Mouse (Mus musculus): ENCODE results near the gene Igf2bp2. TPM values are rescaled to one million over a fixed set of nuclear protein-coding genes. Genes with fewer than 3 reads are reported as not detected.

The Igf2bp2 gene
- polyA plus RNA-seq, 1 experiment, result 3.5 TPM

DNA sequence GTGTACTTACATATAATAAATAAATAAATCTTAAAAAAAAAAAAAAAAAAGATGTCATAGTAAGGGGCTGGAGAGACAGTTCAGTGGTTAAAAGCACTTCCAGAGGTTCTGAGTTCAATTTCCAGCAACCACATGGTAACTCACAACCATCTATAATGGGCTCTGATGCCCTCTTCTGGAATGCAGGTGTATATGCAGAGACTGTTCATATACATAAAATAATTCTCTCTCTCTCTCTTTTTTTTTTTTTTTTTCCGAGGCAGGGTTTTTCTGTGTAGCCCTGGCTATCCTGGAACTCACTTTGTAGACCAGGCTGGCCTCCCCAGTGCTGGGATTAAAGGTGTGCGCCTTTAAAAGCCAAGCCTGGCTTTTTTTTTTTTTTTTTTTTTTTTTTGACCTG, 34.5 kb downstream of the Igf2bp2 start:
- Histone ChIP-seq H3K4me3 (ENCODE audit: insufficient read depth, low read depth, low read length) (no peak overlapping the region), H3K27ac (replicated peaks; ENCODE audit: low read depth, low read length) (no peak overlapping the region), H3K4me1 (ENCODE audit: control insufficient read depth, insufficient read depth, insufficient read length, low read length) (no peaks in the 10 kb centered on the region)

DNA sequence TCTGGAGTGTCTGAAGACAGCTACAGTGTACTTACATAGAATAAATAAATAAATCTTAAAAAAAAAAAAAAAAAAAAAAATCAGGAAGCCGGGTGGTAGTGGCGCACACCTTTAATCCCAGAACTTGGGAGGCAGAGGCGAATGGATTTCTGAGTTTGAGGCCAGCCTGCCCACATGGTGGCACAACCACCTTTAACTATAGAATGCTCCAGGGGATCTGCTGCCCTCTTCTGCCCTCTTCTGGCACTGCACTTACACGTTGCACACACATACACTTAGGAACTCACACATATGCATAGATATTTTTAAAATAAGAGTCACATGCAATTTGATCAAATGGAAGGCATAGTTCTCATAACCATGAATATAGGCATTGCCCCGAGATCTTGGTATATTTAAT, 35.3 kb downstream of the Igf2bp2 start:
- H3K4me1 ChIP-seq (ENCODE audit: control insufficient read depth, insufficient read depth, insufficient read length, low read length), result no peaks in the 10 kb centered on the region
- no peak overlapping the region for H3K4me3 ChIP-seq (ENCODE audit: insufficient read depth, low read depth, low read length)
- no peak overlapping the region for H3K27ac ChIP-seq (replicated peaks; ENCODE audit: low read depth, low read length)

DNA sequence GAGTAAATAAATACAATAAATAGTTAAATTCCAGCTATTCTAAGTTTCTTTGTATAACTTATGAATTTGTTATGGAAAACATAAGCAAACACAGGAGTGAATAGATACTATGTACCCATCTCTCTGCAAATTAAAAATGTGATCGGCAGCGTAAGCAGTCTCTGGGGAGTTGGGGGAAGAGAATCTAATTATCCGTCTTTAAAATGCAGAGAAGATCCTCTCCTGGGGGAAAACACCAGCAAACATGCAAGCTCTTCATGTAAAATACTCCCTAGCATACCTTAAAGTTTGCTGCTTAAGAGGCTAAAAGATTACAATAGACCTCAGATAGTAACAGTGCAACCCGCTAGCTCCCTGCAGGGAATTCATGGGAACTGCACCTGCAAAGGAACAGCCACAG, 36.2 kb downstream of the Igf2bp2 start:
- Histone ChIP-seq H3K4me1 (ENCODE audit: control insufficient read depth, insufficient read depth, insufficient read length, low read length) (no peaks in the 10 kb centered on the region), H3K4me3 (ENCODE audit: insufficient read depth, low read depth, low read length) (no peak overlapping the region)

DNA sequence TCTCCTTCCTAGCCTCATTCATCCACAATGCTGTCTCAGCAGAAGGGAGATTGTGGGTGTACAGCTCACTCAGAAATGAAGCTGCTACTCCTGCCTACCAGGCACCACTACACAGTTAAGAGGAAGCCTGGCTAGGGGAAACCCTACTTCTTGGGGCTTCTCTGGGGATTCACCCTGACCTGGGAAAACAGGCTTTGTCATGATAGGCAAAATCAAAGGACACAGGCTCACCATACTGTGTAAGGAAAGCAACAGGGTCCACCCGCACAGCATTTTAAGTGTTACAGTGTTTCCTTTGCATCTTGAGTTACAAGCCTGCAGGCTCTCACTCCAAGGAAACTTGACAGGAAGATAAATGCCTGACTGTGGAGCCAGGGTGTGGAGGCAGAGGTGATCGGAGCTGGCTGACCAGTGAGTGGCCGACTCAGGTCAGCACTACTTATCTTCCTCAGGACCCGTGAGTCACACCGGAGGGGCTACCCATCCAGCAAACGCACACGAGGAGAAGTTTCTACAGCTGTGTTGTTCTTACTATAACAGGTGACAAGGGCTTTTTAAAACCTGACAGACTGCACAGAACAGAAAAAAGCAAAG, 38.7 kb downstream of the Igf2bp2 start:
- Histone ChIP-seq H3K4me1 (ENCODE audit: control insufficient read depth, insufficient read depth, insufficient read length, low read length) (no peaks in the 10 kb centered on the region), H3K27ac (replicated peaks; ENCODE audit: low read depth, low read length) (no peak overlapping the region), H3K4me3 (ENCODE audit: insufficient read depth, low read depth, low read length) (no peak overlapping the region)

More for the DNA sequence above, 36.2 kb downstream of the Igf2bp2 start:
- H3K27ac ChIP-seq (replicated peaks; ENCODE audit: low read depth, low read length), result no peak overlapping the region

DNA sequence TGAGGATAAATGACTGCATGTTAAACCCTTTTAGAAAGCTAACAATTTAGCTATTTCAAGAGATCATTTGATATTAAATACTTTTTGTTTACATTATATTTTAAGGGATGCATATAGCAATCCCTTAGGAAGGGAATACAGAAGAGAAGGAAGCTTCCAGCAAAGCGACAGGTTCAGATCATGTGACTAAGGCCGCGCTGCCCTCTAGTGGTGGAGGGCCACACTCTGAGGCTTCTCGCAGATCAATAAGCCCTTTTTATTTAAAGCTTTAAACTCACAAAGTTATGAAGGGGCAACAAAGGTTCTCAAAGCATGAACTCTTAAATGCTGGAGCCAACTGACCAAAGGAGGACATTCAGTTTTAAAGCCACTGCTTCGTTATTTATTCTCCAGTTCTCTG, 39.4 kb downstream of the Igf2bp2 start:
- Histone ChIP-seq H3K27ac (replicated peaks; ENCODE audit: low read depth, low read length) (no peak overlapping the region), H3K4me3 (ENCODE audit: insufficient read depth, low read depth, low read length) (no peak overlapping the region), H3K4me1 (ENCODE audit: control insufficient read depth, insufficient read depth, insufficient read length, low read length) (no peaks in the 10 kb centered on the region)

DNA sequence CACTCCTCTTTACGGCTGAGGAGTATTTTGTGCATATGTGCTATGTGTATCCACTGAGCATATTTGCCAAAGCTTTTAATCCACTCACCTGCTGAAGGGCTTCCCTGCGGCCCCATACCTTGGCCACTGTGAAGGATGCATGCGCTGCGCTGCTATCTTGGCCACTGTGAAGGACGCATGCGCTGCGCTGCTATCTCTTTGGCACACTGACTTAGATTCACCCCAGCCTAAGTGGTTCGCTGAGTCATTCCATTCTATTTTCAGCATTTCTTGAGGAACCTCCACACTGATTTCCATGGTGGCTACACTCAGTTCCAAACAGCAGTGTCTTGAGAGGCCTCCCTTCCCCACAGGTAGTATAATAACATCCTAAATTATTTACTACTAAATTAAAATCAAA, 42.0 kb downstream of the Igf2bp2 start:
- Histone ChIP-seq H3K27ac (replicated peaks; ENCODE audit: low read depth, low read length) (no peak overlapping the region), H3K4me3 (ENCODE audit: insufficient read depth, low read depth, low read length) (no peak overlapping the region), H3K4me1 (ENCODE audit: control insufficient read depth, insufficient read depth, insufficient read length, low read length) (no peaks in the 10 kb centered on the region)

DNA sequence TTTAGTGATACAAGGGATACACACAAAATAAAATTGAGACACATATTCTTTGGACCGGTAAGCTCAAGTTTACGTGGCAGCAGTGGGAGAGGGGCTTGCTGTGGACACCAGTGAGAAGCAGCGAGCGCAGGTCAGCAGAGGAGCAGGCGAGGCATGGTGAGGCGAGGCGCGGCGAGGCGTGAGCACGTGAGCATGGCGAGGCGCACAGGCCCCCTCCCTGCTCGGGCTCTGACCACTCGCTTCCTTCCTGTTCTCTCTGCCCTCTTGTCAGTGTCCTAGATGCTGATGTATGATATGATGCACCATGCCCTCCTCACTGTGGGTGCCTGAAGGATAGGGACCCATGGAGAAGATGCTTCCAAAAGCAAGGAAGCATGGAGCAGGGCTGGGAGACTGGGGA, 43.6 kb downstream of the Igf2bp2 start:
- Histone ChIP-seq H3K27ac (replicated peaks; ENCODE audit: low read depth, low read length) (peak overlapping the region; percentile 49), H3K4me1 (ENCODE audit: control insufficient read depth, insufficient read depth, insufficient read length, low read length) (no peaks in the 10 kb centered on the region), H3K4me3 (ENCODE audit: insufficient read depth, low read depth, low read length) (0 out of 2 replicates have a peak overlapping the region, but pooled peaks have one; percentile 13)

DNA sequence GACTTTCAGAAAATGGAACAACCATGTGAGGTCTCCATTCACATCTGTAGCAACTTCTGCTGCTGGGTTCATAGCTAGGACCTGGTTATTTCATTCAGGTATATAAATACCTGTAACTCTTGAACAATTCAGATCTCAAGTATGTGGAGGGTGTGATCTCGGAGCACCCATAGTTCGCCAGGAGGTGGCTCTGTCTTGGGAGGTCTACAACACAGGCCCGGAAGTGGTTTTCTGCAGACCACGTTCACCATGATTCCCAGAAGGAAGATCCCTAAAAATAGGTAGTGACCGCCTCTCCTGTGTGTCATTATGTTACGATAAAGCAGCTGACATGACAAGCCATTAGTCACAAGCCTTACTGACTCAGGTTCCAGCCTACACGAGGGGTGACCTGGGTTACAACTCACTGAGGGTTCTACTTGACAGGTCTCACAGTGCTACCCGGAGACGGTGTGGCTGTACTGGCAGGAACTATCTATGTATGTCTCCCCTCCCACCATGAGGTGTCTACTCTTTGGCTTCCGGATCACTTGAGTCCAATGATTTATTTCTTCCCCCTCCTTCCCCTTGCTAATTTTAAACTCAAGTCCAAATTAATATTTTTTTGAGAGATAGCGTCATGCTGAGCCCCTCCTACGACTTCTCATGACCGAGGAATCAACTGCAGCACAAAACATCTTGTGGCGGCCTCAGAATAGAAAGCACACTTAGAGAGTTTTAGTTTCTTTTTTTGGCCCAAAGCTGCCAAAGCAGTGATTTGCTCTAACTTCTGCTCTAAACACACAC, 44.2 kb downstream of the Igf2bp2 start:
- peak overlapping the region; percentile 49 for H3K27ac ChIP-seq (replicated peaks; ENCODE audit: low read depth, low read length)
- 0 out of 2 replicates have a peak overlapping the region, but pooled peaks have one; percentile 13 for H3K4me3 ChIP-seq (ENCODE audit: insufficient read depth, low read depth, low read length)
- no peaks in the 10 kb centered on the region for H3K4me1 ChIP-seq (ENCODE audit: control insufficient read depth, insufficient read depth, insufficient read length, low read length)

DNA sequence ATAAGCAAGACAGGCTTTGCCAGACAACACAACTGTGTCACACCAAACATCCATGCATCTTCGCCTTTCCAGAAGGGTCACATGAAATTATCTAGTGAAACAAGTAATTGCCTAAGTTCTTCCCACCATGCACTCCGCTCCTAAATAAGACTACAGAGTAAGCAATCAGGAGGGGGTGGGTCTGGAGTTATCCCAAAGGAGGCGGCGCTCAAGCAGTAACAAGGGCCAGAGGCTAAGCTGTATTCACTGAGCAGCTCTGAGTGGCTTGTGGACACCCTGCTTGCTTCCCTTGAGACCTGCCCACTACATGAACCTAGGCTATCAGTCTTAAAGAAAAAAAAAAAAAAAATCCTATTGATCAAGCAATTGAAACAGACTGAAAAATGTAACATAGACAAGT, 44.9 kb downstream of the Igf2bp2 start:
- no peak overlapping the region for H3K27ac ChIP-seq (replicated peaks; ENCODE audit: low read depth, low read length)
- H3K4me1 ChIP-seq (ENCODE audit: control insufficient read depth, insufficient read depth, insufficient read length, low read length), result no peaks in the 10 kb centered on the region

DNA sequence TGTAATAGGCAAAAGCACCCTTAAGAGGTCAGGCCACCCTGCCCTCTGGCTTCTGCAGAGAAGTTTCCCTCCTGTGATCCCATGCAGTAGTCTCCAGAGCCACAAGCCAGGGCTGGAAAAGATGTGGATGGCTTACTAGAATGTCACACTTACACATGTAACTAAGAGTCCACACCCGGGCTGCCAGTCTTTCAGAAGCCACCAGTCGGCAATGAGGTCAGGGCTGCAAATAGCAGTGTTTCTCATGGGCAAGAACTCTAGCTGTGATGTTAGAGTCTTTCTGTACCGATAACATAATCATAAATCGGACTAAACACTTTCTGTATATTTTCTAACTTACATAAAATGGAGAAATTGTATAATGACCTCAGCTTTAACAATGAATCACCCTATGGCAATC, 46.4 kb downstream of the Igf2bp2 start:
- H3K4me3 ChIP-seq (ENCODE audit: insufficient read depth, low read depth, low read length), result no peak overlapping the region
- no peak overlapping the region for H3K27ac ChIP-seq (replicated peaks; ENCODE audit: low read depth, low read length)
- no peaks in the 10 kb centered on the region for H3K4me1 ChIP-seq (ENCODE audit: control insufficient read depth, insufficient read depth, insufficient read length, low read length)

More for the DNA sequence above, 44.9 kb downstream of the Igf2bp2 start:
- no peak overlapping the region for H3K4me3 ChIP-seq (ENCODE audit: insufficient read depth, low read depth, low read length)

DNA sequence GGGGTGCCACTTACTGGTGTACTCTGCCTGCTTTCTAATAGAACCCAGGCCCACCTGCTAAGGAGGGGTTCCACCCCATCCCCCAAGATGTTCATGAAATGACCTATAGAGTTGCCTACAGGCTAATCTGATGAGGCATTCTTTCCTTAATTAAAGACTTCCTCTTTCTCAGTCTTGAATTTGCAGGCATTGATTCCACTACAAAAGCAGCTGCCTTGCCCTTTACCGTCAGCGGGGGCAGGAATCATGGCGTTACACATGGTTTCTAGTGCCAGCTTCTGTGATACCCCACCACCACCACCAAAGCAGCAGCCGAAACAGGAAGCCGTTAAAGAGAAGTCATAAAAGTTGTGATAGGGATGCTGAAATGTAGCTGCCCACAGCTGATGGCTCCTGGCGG, 47.0 kb downstream of the Igf2bp2 start:
- H3K4me3 ChIP-seq (ENCODE audit: insufficient read depth, low read depth, low read length), result no peak overlapping the region
- H3K27ac ChIP-seq (replicated peaks; ENCODE audit: low read depth, low read length), result no peak overlapping the region
- no peaks in the 10 kb centered on the region for H3K4me1 ChIP-seq (ENCODE audit: control insufficient read depth, insufficient read depth, insufficient read length, low read length)

DNA sequence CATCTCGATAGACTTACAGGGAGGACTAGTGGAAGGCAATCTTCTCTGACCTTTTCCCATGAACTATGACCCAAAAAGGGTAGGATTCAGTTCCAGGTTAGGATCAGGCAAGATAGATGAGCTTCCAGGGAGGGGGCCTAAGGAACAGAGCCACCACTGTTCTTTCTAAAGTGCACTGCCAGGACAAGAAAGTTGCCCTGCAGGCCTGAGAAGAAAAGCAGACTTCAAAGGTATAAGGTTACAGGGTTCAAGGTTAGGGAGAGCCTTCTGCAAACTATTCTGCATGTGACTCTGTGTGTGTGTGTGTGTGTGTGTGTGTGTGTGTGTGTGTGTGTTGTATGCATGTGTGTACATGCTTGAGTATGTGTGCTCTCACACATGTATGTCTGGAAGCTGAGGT, 53.1 kb downstream of the Igf2bp2 start:
- no peak overlapping the region for H3K4me3 ChIP-seq (ENCODE audit: insufficient read depth, low read depth, low read length)
- H3K27ac ChIP-seq (replicated peaks; ENCODE audit: low read depth, low read length), result no peak overlapping the region
- H3K4me1 ChIP-seq (ENCODE audit: control insufficient read depth, insufficient read depth, insufficient read length, low read length), result peaks cover 2% of the 10 kb centered on the region; the same call in 1 of the 2 replicates

DNA sequence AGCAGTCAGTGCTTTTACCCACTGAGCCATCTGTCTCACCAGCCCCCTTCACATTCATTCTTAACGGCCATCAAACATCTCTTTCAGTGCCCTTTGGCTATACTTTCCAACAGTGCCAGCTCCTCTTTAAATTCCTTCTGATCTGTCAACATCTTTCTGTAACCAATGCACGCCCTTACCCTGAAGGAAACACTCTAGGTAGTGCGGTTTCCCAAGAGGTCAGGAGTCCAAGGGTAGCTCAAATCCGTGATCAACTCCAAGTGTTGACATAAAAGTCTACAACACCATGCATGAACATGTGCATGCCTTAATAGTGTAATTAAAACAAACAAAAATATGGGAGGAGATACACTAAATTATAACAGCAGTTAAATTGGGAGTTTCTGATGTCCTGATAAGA, 53.9 kb downstream of the Igf2bp2 start:
- Histone ChIP-seq H3K4me3 (ENCODE audit: insufficient read depth, low read depth, low read length) (no peak overlapping the region), H3K4me1 (ENCODE audit: control insufficient read depth, insufficient read depth, insufficient read length, low read length) (peaks cover 2% of the 10 kb centered on the region; the same call in 1 of the 2 replicates), H3K27ac (replicated peaks; ENCODE audit: low read depth, low read length) (no peak overlapping the region)

DNA sequence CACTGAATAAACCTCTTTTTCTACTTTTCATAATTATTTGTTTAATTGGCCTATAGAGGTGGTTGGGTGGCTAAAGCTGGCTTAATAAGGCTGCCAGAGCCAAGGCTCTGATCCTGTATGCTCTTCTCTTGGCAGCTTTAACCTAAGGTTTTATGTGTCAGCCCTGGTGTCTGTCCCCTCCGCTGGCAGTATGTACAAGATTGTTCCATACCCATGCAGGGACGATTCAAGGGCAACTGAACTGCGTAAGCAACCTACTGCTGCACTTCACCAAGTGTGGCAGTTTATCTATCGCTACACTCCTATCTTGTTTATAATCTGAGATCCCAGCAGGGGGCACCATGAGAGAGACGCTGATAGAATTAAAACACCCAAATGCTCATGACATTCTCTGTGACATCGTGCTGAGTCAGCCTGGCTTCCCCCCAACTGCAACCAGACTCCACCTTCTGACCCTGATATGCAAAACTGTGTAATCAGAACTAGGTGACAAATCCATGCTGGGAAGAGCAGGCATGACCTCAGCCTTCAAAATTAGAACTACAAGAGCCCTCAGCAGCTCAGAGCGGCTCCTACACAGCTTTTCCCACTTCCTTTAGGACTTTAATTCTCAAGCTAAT, 55.1 kb downstream of the Igf2bp2 start:
- Histone ChIP-seq H3K4me3 (ENCODE audit: insufficient read depth, low read depth, low read length) (no peak overlapping the region), H3K4me1 (ENCODE audit: control insufficient read depth, insufficient read depth, insufficient read length, low read length) (peaks cover 2% of the 10 kb centered on the region; the same call in 1 of the 2 replicates), H3K27ac (replicated peaks; ENCODE audit: low read depth, low read length) (no peak overlapping the region)

DNA sequence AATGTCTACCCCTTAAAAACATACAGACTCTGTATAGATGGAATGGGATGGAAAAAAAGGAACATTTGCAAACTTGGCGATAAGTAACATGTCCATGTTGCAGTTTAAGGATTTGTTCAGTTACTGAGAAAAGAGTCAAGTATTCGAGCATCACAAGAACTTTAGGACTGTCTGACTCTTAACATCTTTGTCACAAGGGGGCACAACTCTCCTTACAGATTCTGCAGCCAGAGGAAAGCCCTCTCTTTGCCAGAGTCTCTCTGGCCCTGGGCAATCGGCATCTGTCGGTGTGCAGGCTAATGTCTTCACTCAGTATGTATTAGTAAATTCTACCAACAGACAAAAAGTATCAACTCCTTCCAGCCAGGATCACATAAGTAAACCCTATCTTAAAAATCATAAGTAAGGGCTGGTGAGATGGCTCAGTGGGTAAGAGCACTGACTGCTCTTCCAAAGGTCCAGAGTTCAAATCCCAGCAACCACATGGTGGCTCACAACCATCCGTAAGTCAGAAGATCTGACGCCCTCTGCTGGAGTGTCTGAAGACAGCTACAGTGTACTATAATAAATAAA, 57.0 kb downstream of the Igf2bp2 start:
- Histone ChIP-seq H3K27ac (replicated peaks; ENCODE audit: low read depth, low read length) (no peak overlapping the region), H3K4me3 (ENCODE audit: insufficient read depth, low read depth, low read length) (no peak overlapping the region), H3K4me1 (ENCODE audit: control insufficient read depth, insufficient read depth, insufficient read length, low read length) (peaks cover 2% of the 10 kb centered on the region; the same call in 1 of the 2 replicates)

Data from brown adipose tissue, adult 24 weeks (tissue).